23 mouse cellular contexts compared by ENCODE assay signal in the genomic region with DNA sequence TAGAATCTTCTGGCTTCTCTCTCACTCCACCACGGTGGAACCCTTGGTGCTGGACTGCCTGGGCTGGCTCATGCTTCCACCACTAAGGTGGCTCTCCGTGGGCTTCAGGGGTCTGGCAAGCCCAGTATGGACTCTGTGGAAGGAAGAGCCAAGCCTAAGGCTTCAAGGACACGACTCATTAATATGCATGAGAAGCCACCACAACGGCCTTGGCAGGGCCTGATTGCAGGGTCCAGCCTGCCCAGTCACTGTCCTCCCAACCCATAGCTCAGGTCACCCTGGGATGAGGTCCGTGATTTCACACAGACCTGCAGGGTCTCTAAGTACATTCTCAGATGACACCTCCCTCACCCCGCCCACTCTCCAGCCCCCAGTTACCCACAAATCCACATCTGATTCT. TPM values are rescaled to one million over a fixed set of nuclear protein-coding genes. Genes with fewer than 3 reads are reported as not detected.
"Had no signal": no experiment of that assay in that cellular context is flagged by ENCODE, and none has a peak within 500 bp of the region (broad histone marks: within the 10 kb centered on the region; RNA-seq: fewer than 3 reads in every experiment).

No protein-coding gene starts in this region.

- H3K9ac ChIP-seq: limb, embryonic 12.5 days; limb, embryonic 15.5 days; liver, embryonic 14.5 days; liver, postnatal 0 days; lung, embryonic 14.5 days; midbrain, embryonic 13.5 days had no signal

- H3K27ac ChIP-seq: limb, embryonic 12.5 days; limb, embryonic 15.5 days; liver, embryonic 14.5 days; macrophage; midbrain, embryonic 13.5 days had no signal

- H3K4me2 ChIP-seq: limb, embryonic 12.5 days; limb, embryonic 15.5 days; liver, embryonic 11.5 days; lung, embryonic 14.5 days; midbrain, embryonic 13.5 days had no signal

- H3K9me3 ChIP-seq: limb, embryonic 15.5 days; midbrain, embryonic 13.5 days had no signal

- H3K4me3 ChIP-seq: limb, embryonic 12.5 days; limb, embryonic 15.5 days; midbrain, embryonic 13.5 days; myocyte had no signal

- H3K36me3 ChIP-seq: limb, embryonic 12.5 days; limb, embryonic 15.5 days; midbrain, embryonic 13.5 days had no signal

- DNase-seq: kidney, adult 18-20 months; kidney, adult 9 months; kidney, postnatal 14 days; kidney, postnatal 4 days; left cerebral cortex, postnatal 4 days; liver, postnatal 0 days; lung, embryonic 14.5 days; thymus, adult 18-20 months; thymus, postnatal 36 days had no signal

- ATAC-seq: liver, postnatal 0 days; lung, postnatal 0 days; midbrain, embryonic 13.5 days had no signal

RNA-seq across cellular contexts. Expression of gene Lingo3, which starts 4.0 kb away (rescaled TPM):
- total RNA-seq: megakaryocyte, adult 5-6 weeks; monocyte, adult 5-6 weeks; neutrophil, adult 5-6 weeks had no signal
- polyA plus RNA-seq: liver, postnatal 0 days; lung, postnatal 0 days; macrophage; urinary bladder, adult 2 months had no signal

RNA-seq across cellular contexts. Expression of gene Jsrp1, which starts 26.6 kb away (rescaled TPM):
- total RNA-seq: megakaryocyte, adult 5-6 weeks; monocyte, adult 5-6 weeks; neutrophil, adult 5-6 weeks had no signal
- polyA plus RNA-seq: liver, embryonic 14.5 days; liver, postnatal 0 days; macrophage; small intestine, adult 2 months; spleen, adult 2 months had no signal
